In the genomic region with DNA sequence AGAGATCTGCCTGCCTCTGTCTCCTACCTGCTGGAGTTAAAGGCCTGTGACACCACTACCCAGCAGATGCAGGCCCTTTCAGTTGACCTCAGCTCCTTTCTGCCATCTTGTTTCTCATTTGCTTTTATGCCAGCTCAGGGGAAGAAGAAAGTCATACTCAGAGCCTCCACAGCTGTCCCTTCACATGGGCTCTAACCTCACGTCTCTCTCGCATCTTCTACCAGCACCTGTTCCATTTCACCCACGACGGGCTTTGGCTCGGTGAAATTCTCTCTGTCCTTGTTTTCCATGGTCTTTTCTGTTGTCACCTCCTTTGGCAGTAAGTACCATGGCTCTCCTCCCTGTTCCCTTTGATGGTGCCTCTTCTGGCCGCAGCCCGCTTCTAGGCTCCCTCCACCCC, we compare ENCODE assay signal across 1 mouse cellular context.
TF ChIP-seq lines count a peak whose summit lies in the region.

No protein-coding gene starts in this region.

TF ChIP-seq in CH12.LX, 34 proteins besides CTCF, POLR2A, EP300 and RAD21 (continued from another document):
- TF ChIP-seq BHLHE40 (IDR thresholded peaks at IDR 0.05; ENCODE audit: low read depth, low read length) = peak; percentile 53
